Mouse (Mus musculus): ENCODE measurements at regions not wholly inside any gene's neighbourhood (a gene's known extent, or its start where the extent isn't known, plus 50 kb on each side); places are given as distances from the start of the nearest gene placed in this dataset.

DNA sequence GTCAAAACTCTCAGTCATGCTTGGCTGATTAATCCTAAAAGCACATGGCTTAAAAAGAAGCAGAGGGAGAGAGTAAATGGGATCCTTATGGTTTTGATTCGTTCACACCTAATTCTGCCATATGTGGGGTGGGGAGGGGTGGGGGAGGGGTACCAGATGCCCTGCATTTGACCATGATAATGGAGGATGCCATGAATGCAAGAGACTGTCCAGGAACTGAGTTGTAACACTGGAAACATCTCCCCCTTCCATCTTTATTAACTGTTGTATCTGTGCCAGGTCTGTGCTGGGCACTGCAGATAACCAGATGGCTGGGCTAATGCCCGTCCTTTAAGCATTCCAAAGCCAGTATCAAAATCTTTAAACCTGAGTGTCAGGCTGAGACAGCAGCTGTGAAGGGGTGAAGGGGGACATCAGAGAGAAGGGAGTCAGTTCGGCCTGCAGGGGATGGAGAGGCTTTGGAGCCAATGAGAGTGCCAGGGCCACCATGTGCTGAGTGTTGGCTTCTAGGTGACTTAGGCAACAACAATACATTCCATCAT lies 169.0 kb upstream of the Usp24 start:
- DNase-seq (ENCODE audit: low spot score): no peak
- no peak overlapping the region for H3K4me3 ChIP-seq (replicated peaks; ENCODE audit: low read length)
- no peaks in the 10 kb centered on the region for H3K27me3 ChIP-seq (ENCODE audit: control insufficient read depth, insufficient read depth, low read length)
- H3K9me3 ChIP-seq (ENCODE audit: control insufficient read depth, low read length): no peaks in the 10 kb centered on the region
- WGBS: 34% methylated on average over 3 of the region's 3 CpGs
- no peak for ATAC-seq (ENCODE audit: low FRiP score, low read depth)
- H3K27ac ChIP-seq (replicated peaks; ENCODE audit: low read depth, low read length): no peak overlapping the region
- no peak overlapping the region for H3K9ac ChIP-seq (ENCODE audit: low read depth, low read length, severe bottlenecking)
- H3K4me1 ChIP-seq (ENCODE audit: control insufficient read depth, insufficient read depth, low read length): peaks cover 32% of the 10 kb centered on the region
- TF ChIP-seq POLR2A (IDR thresholded peaks at IDR 0.05; ENCODE audit: borderline replicate concordance, extremely low read depth, insufficient read depth, insufficient read length): no peak
- no peak overlapping the region for H3K4me2 ChIP-seq (replicated peaks; ENCODE audit: low read depth, low read length, severe bottlenecking)
- H3K36me3 ChIP-seq (ENCODE audit: control insufficient read depth, insufficient read depth, low read length): no peaks in the 10 kb centered on the region

DNA sequence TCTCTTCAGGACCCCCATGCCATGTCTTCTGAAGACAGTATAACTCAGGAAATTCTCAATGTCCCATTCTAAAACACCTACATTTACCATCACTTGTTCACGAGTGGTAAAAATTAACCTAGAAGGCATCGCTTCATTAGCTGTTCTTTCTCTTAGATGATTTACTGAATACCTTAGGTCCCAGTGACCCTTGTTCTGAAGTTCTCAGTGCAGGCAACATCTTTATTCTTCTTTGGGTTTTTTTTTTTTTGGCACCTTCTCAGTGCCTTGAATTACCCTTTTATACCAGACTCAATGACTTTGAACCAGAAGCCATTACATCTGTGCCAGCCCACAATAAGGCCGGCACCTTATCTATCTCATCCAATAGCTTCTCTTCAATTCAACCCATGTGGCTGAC lies 167.1 kb upstream of the Usp24 start:
- Histone ChIP-seq H3K4me3 (replicated peaks; ENCODE audit: low read length) (no peak overlapping the region), H3K9me3 (ENCODE audit: control insufficient read depth, low read length) (no peaks in the 10 kb centered on the region), H3K4me2 (replicated peaks; ENCODE audit: low read depth, low read length, severe bottlenecking) (no peak overlapping the region), H3K27me3 (ENCODE audit: control insufficient read depth, insufficient read depth, low read length) (no peaks in the 10 kb centered on the region), H3K36me3 (ENCODE audit: control insufficient read depth, insufficient read depth, low read length) (no peaks in the 10 kb centered on the region), H3K4me1 (ENCODE audit: control insufficient read depth, insufficient read depth, low read length) (peaks cover 20% of the 10 kb centered on the region), H3K9ac (ENCODE audit: low read depth, low read length, severe bottlenecking) (no peak overlapping the region), H3K27ac (replicated peaks; ENCODE audit: low read depth, low read length) (no peak overlapping the region; the same call in 1 of the 2 replicates)
- no peak for ATAC-seq (ENCODE audit: low FRiP score, low read depth)
- no peak for DNase-seq (ENCODE audit: low spot score)
- 90% methylated on average over 3 of the region's 3 CpGs for WGBS
- TF ChIP-seq POLR2A (IDR thresholded peaks at IDR 0.05; ENCODE audit: borderline replicate concordance, extremely low read depth, insufficient read depth, insufficient read length): no peak

DNA sequence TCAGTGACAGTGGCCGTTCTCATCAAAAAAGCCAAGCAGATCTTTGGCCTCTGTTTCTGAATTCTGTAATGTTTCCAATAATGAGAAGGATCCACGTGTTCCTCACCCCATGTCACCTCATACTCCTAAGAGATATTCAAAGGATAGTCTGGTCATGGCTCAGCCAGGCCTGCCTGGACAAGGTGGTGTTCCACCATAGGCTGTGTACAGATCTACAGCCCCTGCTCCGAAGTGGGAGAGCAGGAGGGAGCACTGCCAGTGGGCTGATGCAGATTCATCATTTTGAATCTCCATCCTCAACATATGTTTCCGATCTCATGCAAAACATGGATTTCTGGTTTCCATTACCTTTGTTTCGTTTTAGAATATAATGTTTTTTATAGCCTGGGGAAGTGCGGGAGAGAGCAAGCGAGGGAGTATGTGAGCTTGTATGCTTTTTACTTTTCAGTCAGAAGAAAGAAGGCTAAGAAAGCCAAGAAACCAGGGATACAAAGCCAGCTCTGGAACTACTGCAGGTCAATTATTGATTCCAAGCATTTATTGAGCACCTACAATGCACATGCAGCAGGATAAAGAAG lies 166.5 kb upstream of the Usp24 start:
- Histone ChIP-seq H3K36me3 (ENCODE audit: control insufficient read depth, insufficient read depth, low read length) (no peaks in the 10 kb centered on the region), H3K4me2 (replicated peaks; ENCODE audit: low read depth, low read length, severe bottlenecking) (no peak overlapping the region), H3K27ac (replicated peaks; ENCODE audit: low read depth, low read length) (peak overlapping the region; percentile 48; the same call in 1 of the 2 replicates), H3K4me3 (replicated peaks; ENCODE audit: low read length) (no peak overlapping the region), H3K9me3 (ENCODE audit: control insufficient read depth, low read length) (no peaks in the 10 kb centered on the region), H3K4me1 (ENCODE audit: control insufficient read depth, insufficient read depth, low read length) (peaks cover 20% of the 10 kb centered on the region), H3K27me3 (ENCODE audit: control insufficient read depth, insufficient read depth, low read length) (no peaks in the 10 kb centered on the region), H3K9ac (ENCODE audit: low read depth, low read length, severe bottlenecking) (no peak overlapping the region)
- 42% methylated on average over 7 of the region's 7 CpGs for WGBS
- peak; percentile 44; the same call in 1 of the 2 replicates for ATAC-seq (ENCODE audit: low FRiP score, low read depth)
- DNase-seq (ENCODE audit: low spot score): peak; percentile 66
- TF ChIP-seq POLR2A (IDR thresholded peaks at IDR 0.05; ENCODE audit: borderline replicate concordance, extremely low read depth, insufficient read depth, insufficient read length): no peak

DNA sequence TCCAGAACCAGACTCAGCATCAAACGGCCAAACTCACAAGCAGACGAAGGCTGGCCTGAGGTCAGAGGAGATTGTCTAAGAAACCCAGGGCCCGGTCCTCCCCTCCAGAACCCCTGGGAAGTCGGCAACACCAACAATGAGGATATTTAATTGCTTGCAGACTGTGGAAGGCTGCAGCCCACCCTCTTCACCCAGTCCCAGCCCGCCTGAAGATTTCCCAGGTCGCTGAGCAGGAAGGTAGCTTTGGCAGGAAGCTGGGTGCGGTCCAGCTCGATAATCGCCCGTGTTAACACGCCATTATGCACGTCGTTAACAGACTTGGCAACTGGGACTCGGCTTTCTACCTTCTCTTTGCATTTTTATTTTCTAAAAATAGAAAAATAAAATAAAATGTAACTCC lies 165.2 kb upstream of the Usp24 start:
- Histone ChIP-seq H3K4me1 (ENCODE audit: control insufficient read depth, insufficient read depth, low read length) (peaks cover 20% of the 10 kb centered on the region), H3K4me2 (replicated peaks; ENCODE audit: low read depth, low read length, severe bottlenecking) (no peak overlapping the region), H3K9ac (ENCODE audit: low read depth, low read length, severe bottlenecking) (no peak overlapping the region), H3K27ac (replicated peaks; ENCODE audit: low read depth, low read length) (no peak overlapping the region), H3K4me3 (replicated peaks; ENCODE audit: low read length) (no peak overlapping the region), H3K27me3 (ENCODE audit: control insufficient read depth, insufficient read depth, low read length) (no peaks in the 10 kb centered on the region), H3K9me3 (ENCODE audit: control insufficient read depth, low read length) (no peaks in the 10 kb centered on the region), H3K36me3 (ENCODE audit: control insufficient read depth, insufficient read depth, low read length) (no peaks in the 10 kb centered on the region)
- 31% methylated on average over 14 of the region's 14 CpGs for WGBS
- DNase-seq (ENCODE audit: low spot score) (no peak), ATAC-seq (ENCODE audit: low FRiP score, low read depth) (no peak)
- no peak for TF ChIP-seq POLR2A (IDR thresholded peaks at IDR 0.05; ENCODE audit: borderline replicate concordance, extremely low read depth, insufficient read depth, insufficient read length)

DNA sequence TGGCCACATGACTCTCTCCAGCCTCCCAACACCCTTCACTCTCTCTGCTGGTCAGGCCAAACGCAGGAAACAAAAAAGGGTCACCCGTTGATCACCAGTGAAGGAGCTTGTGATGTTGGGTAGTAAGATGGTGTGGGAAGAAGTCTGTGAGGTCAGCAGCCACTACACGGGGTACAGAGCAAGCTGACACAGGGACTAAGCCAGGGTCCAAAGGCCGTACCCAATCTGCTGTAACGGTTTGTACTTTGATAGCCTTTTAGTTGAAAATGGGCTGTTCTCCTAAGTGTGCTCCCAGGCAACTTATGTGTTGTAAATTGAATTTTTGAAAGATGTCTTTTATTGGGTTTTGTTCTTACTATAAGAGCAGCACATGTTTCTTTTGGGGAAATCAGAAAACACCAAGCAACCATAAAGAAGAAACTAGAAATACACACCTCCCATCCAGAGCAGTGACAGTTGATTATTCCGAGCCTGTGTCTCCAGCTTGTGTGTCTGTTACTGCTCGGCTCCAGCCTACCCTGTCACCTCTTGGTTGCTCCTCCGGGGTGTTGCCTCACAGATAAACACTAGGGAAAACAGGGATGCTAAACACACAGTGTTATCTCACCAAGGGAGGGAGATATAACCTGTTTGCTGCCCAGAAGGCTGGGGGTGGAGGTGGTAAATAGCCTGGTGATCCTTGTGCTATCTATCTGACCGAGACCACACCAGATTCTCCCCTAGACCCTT lies 158.4 kb upstream of the Usp24 start:
- H3K9ac ChIP-seq (ENCODE audit: low read depth, low read length, severe bottlenecking): no peak overlapping the region
- DNase-seq (ENCODE audit: low spot score) (no peak), ATAC-seq (ENCODE audit: low FRiP score, low read depth) (no peak)
- H3K9me3 ChIP-seq (ENCODE audit: control insufficient read depth, low read length): no peaks in the 10 kb centered on the region
- H3K36me3 ChIP-seq (ENCODE audit: control insufficient read depth, insufficient read depth, low read length): no peaks in the 10 kb centered on the region
- no peaks in the 10 kb centered on the region; the same call in 1 of the 2 replicates for H3K4me1 ChIP-seq (ENCODE audit: control insufficient read depth, insufficient read depth, low read length)
- H3K4me2 ChIP-seq (replicated peaks; ENCODE audit: low read depth, low read length, severe bottlenecking): no peak overlapping the region
- no peak for TF ChIP-seq POLR2A (IDR thresholded peaks at IDR 0.05; ENCODE audit: borderline replicate concordance, extremely low read depth, insufficient read depth, insufficient read length)
- no peak overlapping the region for H3K4me3 ChIP-seq (replicated peaks; ENCODE audit: low read length)
- no peaks in the 10 kb centered on the region for H3K27me3 ChIP-seq (ENCODE audit: control insufficient read depth, insufficient read depth, low read length)
- H3K27ac ChIP-seq (replicated peaks; ENCODE audit: low read depth, low read length): no peak overlapping the region
- 78% methylated on average over 9 of the region's 9 CpGs for WGBS
